Mouse (Mus musculus): ENCODE measurements around the gene Sema3f.

Gene Sema3f

DNA sequence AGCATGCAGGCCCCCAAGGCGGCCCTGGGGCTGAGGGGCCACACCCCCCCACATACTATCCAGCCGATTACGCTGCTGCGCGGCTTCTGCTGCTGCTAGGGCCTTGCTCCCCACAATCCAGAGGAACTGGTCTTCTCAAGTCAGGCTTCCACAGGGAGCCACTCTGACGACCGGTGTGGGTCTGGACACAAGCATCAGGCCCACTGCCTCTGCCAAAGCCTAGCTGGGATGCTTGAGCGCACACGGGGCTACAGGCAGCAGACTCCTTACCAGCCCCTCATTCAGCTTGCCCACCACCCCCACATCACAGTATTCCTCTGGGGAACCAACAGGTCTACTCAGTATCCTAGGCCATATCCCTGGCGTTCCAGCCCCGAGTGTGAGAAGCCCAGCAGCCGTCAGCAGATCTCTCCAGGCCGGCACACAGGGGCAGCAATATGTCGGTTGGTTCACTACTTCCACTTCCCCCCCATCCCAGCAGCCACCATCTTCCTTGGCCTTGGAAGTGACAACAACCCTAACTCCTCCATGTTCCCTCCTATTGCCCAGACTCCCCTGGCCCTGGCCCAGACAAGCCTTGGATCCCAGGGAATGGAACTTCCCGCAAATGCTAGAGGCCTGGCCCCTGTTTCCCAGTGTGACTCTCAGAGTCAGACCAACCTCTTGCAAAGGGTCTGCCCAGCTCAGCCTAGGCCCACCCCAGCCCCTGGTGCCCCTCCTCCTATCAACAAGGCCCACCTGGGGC, 76.4 kb downstream of the Sema3f start:
- DNase-seq (ENCODE audit: low spot score), result no peak

DNA sequence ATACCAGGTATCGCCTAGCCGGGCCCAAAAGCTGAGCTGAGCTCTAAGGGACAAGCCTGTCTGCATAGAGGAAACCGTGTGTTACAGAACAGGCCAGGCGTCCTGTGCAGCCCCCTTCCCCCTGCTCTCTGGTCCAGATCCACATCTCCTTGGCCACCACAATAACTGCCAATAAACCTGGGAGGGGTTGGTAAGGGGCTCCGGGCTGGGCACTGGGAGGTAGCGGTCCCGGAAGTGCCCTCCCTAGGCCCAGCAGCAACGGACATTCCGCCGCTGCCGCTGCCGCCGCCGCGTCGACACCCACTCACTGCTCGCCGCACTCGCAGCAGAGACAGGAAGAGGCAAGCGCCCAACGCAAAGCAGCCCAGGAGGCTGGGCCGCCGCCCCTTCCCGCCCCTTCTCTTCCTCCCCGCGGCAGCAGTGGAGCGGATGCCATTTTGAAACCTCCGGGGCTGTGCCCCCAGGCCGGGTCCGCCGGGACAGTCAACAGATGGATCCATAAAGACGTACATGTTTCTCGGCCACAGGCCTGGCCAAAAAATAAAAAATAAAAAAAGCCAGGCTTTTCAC, 77.1 kb downstream of the Sema3f start:
- DNase-seq (ENCODE audit: low spot score), result peak; percentile 73

DNA sequence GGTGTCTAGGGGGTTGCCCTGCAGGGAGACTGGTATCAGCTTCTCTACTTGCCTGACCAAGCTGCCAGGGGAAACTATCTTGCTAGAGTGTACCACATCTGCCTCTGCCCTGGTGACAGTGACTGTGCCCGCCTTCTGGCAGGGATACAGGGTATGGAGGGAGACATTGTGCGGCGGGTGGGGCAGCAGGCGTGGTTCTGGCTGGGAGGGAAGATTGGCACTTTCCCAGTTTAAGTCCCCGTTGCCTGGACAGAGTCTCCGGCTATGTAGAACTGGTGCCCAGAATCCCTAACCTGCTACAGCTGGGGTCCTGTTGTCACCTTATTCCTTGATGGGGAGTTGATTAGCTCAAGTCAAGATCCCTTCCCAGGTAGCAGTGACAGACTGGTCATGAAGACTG, 77.8 kb downstream of the Sema3f start:
- no peak for DNase-seq (ENCODE audit: low spot score)

DNA sequence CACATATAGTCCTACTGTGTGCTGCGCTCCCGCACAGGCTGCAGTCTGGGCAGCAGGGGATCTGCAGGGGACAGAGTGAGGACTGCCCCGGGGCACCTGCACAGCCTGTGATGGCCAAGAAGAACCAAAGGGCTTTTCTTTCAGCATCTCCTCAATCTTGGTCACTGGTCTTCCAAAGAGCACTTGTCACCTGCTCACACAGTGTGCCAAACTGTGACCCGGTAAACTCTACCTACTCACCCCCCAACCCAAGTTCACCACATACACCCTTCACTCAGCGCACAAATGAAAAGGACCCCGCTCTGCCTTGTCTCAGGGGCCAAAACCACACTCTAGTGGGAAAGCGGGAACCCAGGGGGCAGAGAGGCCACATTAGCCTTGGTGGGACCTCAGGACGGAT, 78.4 kb downstream of the Sema3f start:
- no peak for DNase-seq (ENCODE audit: low spot score)
